Mouse (Mus musculus) midbrain, embryonic 14.5 days (tissue): ENCODE data around the gene Dnah1. TPM values are rescaled to one million over a fixed set of nuclear protein-coding genes. Genes with fewer than 3 reads are reported as not detected.

Source experiments
- ATAC-seq: fragments of 200-750 bp; cut with Nextera tagmentation; 2 replicates; pipeline ENCODE4 v1.8.0; 2017; ENCODE audit warnings: moderate number of reproducible peaks, moderate library complexity; ENCODE audit not compliant: low FRiP score, low TSS enrichment
- DNase-seq: peaks from one replicate; pipeline ENCODE4 v3.0.0-alpha.2; 2015
- H3K27ac ChIP-seq: fragments of 300-500 bp; sonication (generic); replicated peaks from 2 replicates; pipeline ENCODE4 v1.5.1; 2014; ENCODE audit warnings: mild to moderate bottlenecking, low read depth, low read length, moderate library complexity
- H3K27me3 ChIP-seq: fragments of 300-500 bp; sonication (generic); 2 replicates; pipeline ENCODE4 v1.6.1; 2014; ENCODE audit warnings: low read length, control low read depth, mixed read lengths; ENCODE audit not compliant: control insufficient read depth, insufficient read depth
- H3K36me3 ChIP-seq: fragments of 300-500 bp; sonication (generic); 2 replicates; pipeline ENCODE4 v1.6.1; 2014; ENCODE audit warnings: low read length, control low read depth; ENCODE audit not compliant: control insufficient read depth, insufficient read depth
- H3K4me1 ChIP-seq: fragments of 300-500 bp; sonication (generic); 2 replicates; pipeline ENCODE4 v1.6.1; 2014; ENCODE audit warnings: mild to moderate bottlenecking, antibody characterized with exemption, low read length, control low read depth; ENCODE audit not compliant: control insufficient read depth, insufficient read depth
- H3K4me2 ChIP-seq: fragments of 300-500 bp; sonication (generic); 2 replicates; pipeline ENCODE4 v1.6.1; 2014; ENCODE audit warnings: mild to moderate bottlenecking, low read length, moderate library complexity
- H3K4me3 ChIP-seq: fragments of 300-500 bp; sonication (generic); replicated peaks from 2 replicates; pipeline ENCODE4 v1.5.1; 2014; ENCODE audit warnings: low read depth, low read length
- H3K9ac ChIP-seq: fragments of 300-500 bp; sonication (generic); replicated peaks from 2 replicates; pipeline ENCODE4 v1.6.1; 2014; ENCODE audit warnings: mild to moderate bottlenecking, low read length, moderate library complexity
- H3K9me3 ChIP-seq: fragments of 300-500 bp; sonication (generic); 2 replicates; pipeline ENCODE4 v1.6.1; 2016; ENCODE audit warnings: low read length, control low read depth, mixed read lengths; ENCODE audit not compliant: control insufficient read depth
- WGBS: fragments of 180-500 bp; shearing (Covaris S2); extraction: QIAGEN DNeasy Blood & Tissue Kit; methylation state at CpG from one replicate; pipeline ENCODE4 v1.1.7; 2014; 5-methylcytosine and 5-hydroxymethylcytosine counted together
- polyA plus RNA-seq: library from polyadenylated mRNA; unstranded; fragments of >200 nt; fragmentation: Nextera tagmentation; extraction: Ambion mirVana; gene quantifications from 2 replicates; pipeline ENCODE4 v1.2.1, GENCODE M21; 2014

The Dnah1 gene
- polyA plus RNA-seq, 1 experiment from 2014 or later, result 5.2 TPM

DNA sequence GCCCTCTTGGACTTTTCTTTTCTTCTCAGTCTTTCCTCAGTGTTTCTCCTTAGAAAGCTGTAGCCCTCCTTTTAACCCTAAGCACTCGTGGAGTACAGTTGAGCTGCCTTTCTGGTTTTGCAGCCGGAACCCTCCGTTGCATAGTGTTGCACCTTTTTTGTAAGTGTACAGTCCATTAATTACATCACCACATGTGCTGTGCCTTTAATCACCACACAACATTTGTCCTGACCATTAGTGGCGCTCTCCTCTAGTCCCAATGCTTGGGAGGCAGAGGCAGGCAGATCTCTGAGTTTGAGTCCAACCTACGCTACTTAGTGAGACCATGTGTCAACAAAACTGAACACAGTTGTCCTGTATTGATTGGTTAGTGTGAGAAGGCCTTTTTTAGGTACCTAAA lies 71.6 kb downstream of the Dnah1 start:
- H3K36me3 ChIP-seq, result peaks cover 46% of the 10 kb centered on the region
- no peak overlapping the region for H3K27ac ChIP-seq
- DNase-seq, result no peak
- no peaks in the 10 kb centered on the region for H3K9me3 ChIP-seq
- H3K4me1 ChIP-seq, result peaks cover 9% of the 10 kb centered on the region; the same call in 1 of the 2 replicates
- 89% methylated on average over 5 of the region's 5 CpGs for WGBS
- peak overlapping the region; percentile 80 for H3K4me2 ChIP-seq
- no peak for ATAC-seq
- no peaks in the 10 kb centered on the region for H3K27me3 ChIP-seq
- H3K9ac ChIP-seq, result peak overlapping the region; percentile 98
- H3K4me3 ChIP-seq, result peak overlapping the region; percentile 97

- Histone ChIP-seq H3K4me2 (peak overlapping the region; percentile 80), H3K27ac (peak overlapping the region; percentile 94), H3K9ac (peak overlapping the region; percentile 98), H3K36me3 (peaks cover 42% of the 10 kb centered on the region), H3K4me3 (peak overlapping the region; percentile 97), H3K4me1 (peaks cover 9% of the 10 kb centered on the region; the same call in 1 of the 2 replicates), H3K9me3 (no peaks in the 10 kb centered on the region), H3K27me3 (no peaks in the 10 kb centered on the region)
- WGBS, result 3% methylated on average over 18 of the region's 18 CpGs
- no peak for ATAC-seq
- no peak for DNase-seq
Measured at GRCm38 (mm10) chr14:31251626-31252025, 72.1 kb downstream of the Dnah1 start.

DNA sequence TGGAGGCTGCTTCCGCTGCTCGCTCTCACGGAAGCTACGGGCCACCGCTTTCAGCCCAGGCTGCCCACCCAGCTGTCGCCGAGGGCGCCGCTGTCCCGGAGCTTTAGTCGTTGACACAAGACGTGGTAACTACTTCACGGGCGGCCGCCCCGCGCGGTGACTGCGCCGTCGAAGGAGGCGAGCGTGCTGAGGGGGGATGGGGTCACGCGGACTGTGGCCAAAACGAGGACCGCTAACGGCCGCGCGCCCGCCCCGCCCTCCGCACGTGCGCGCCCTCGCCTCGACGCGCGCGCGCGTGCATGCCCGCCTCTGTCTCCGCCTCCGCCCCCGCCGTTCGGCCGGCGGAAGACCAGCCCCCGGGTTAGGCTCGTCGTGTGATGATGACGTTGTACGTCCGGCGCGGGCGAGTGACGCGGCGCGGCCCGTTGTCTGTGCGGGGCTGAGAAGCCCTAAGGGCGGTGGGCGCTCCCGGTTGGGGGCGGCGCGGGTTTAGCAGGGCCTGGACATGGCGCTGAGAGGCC lies 72.6 kb downstream of the Dnah1 start, which contains the start of the genes Phf7 and Bap1:
Gene Phf7, minus strand, starts transcription at position 234 of the 521 bp plus-strand sequence.
Gene Bap1, plus strand, starts transcription at position 367 of the 521 bp plus-strand sequence.
- no peaks in the 10 kb centered on the region for H3K27me3 ChIP-seq
- under 1% methylated on average over 73 of the region's 75 CpGs for WGBS

GRCm38 (mm10) chr14:31250222-31251083 lies 73.2 kb downstream of the Dnah1 start:
- Histone ChIP-seq H3K4me2 (peak overlapping the region; percentile 80), H3K9ac (peak overlapping the region; percentile 98), H3K36me3 (peaks cover 30% of the 10 kb centered on the region), H3K9me3 (no peaks in the 10 kb centered on the region), H3K27me3 (no peaks in the 10 kb centered on the region), H3K4me1 (peaks cover 9% of the 10 kb centered on the region; the same call in 1 of the 2 replicates), H3K27ac (peak overlapping the region; percentile 94), H3K4me3 (peak overlapping the region; percentile 97)
- 20% methylated on average over 38 of the region's 38 CpGs for WGBS
- DNase-seq (no peak), ATAC-seq (peak; percentile 87)

More for the DNA sequence above, 72.6 kb downstream of the Dnah1 start, which contains the start of the genes Phf7 and Bap1:
- peak within 1 kb of the TSS; percentile 97 for H3K4me3 ChIP-seq
- peak within 1 kb of the TSS; percentile 98 for H3K9ac ChIP-seq
- ATAC-seq (peak; percentile 92), DNase-seq (peak; percentile 98)
- H3K4me2 ChIP-seq, result peak within 1 kb of the TSS; percentile 80
- peak within 1 kb of the TSS; percentile 94 for H3K27ac ChIP-seq
- H3K4me1 ChIP-seq, result peaks cover 9% of the 10 kb centered on the region; the same call in 1 of the 2 replicates
- H3K9me3 ChIP-seq, result no peaks in the 10 kb centered on the region
- peaks cover 37% of the 10 kb centered on the region for H3K36me3 ChIP-seq

GRCm38 (mm10) chr14:31248396-31248795 lies 75.3 kb downstream of the Dnah1 start:
- Histone ChIP-seq H3K9ac (no peak overlapping the region), H3K27ac (no peak overlapping the region), H3K9me3 (no peaks in the 10 kb centered on the region), H3K4me2 (no peak overlapping the region), H3K27me3 (no peaks in the 10 kb centered on the region), H3K4me3 (no peak overlapping the region), H3K36me3 (peaks cover 9% of the 10 kb centered on the region), H3K4me1 (peaks cover 9% of the 10 kb centered on the region; the same call in 1 of the 2 replicates)
- WGBS, result 92% methylated on average over 6 of the region's 6 CpGs
- ATAC-seq, result no peak
- DNase-seq, result no peak

DNA sequence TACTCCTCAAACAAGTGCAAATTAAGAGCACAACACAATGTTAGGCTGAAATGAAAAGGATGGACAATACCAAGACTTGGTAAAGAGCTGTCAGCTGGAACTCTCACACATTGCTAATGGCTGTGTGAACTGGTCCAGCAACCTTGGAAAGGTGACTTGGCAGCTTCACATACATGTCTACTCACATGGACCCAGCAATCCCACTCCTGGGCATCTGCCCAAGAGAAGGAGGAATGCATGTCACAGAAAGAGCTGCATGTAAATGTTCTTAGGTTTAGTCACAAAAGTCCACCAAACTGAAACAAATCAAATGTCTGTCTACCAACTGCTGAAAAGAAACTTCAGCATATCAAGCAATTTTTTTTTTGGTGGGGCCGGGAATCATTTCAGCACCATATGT lies 77.8 kb downstream of the Dnah1 start:
- no peak overlapping the region for H3K9ac ChIP-seq

GRCm38 (mm10) chr14:31244777-31245176 lies 78.9 kb downstream of the Dnah1 start:
- Histone ChIP-seq H3K9ac (no peak overlapping the region), H3K27ac (no peak overlapping the region), H3K4me1 (no peaks in the 10 kb centered on the region), H3K4me2 (no peak overlapping the region), H3K27me3 (no peaks in the 10 kb centered on the region), H3K4me3 (no peak overlapping the region), H3K36me3 (no peaks in the 10 kb centered on the region), H3K9me3 (no peaks in the 10 kb centered on the region)
- DNase-seq (no peak), ATAC-seq (no peak)
- WGBS, result 91% methylated on average over 1 of the region's 1 CpGs

More for the DNA sequence above, 77.8 kb downstream of the Dnah1 start:
- DNase-seq, result no peak
- Histone ChIP-seq H3K27me3 (no peaks in the 10 kb centered on the region), H3K9me3 (no peaks in the 10 kb centered on the region), H3K36me3 (no peaks in the 10 kb centered on the region), H3K4me1 (no peaks in the 10 kb centered on the region), H3K4me3 (no peak overlapping the region), H3K27ac (no peak overlapping the region), H3K4me2 (no peak overlapping the region)
- no peak for ATAC-seq
- 92% methylated on average over 1 of the region's 1 CpGs for WGBS

GRCm38 (mm10) chr14:31240528-31240927 lies 83.2 kb downstream of the Dnah1 start:
- ATAC-seq (no peak), DNase-seq (no peak)
- Histone ChIP-seq H3K4me1 (no peaks in the 10 kb centered on the region), H3K4me3 (no peak overlapping the region), H3K4me2 (no peak overlapping the region), H3K27ac (no peak overlapping the region), H3K36me3 (no peaks in the 10 kb centered on the region), H3K9ac (no peak overlapping the region), H3K9me3 (no peaks in the 10 kb centered on the region), H3K27me3 (no peaks in the 10 kb centered on the region)
- WGBS, result 79% methylated on average over 3 of the region's 3 CpGs
